Mouse (Mus musculus) naive thymus-derived CD4-positive, alpha-beta T cell, adult 5 months (primary cell): ENCODE results near the gene 4933425L06Rik. TPM values are rescaled to one million over a fixed set of nuclear protein-coding genes. Genes with fewer than 3 reads are reported as not detected.

ENCODE experiments used
- polyA plus RNA-seq: library from polyadenylated mRNA; unstranded; fragments of 100-300 nt; shearing (Covaris generic); gene quantifications from one replicate; pipeline ENCODE4 v1.2.1, GENCODE M21; 2017

4933425L06Rik gene
- not detected for polyA plus RNA-seq

GRCm38 (mm10) chr13:105081862-105082261 lies at the start of gene 4933425L06Rik:
4933425L06Rik (plus strand) TSS chr13:105082122.

GRCm38 (mm10) chr13:105054181-105054940 lies 27.6 kb upstream of the 4933425L06Rik start, which contains the start of gene Rgs7bp:
Rgs7bp (minus strand) TSS chr13:105054930.

Other genes with a start within 250 kb of the 4933425L06Rik start
- not detected for gene Shisal2b, start 218.2 kb upstream of the 4933425L06Rik start, polyA plus RNA-seq
- not detected for gene Rgs7bp, start 27.2 kb upstream of the 4933425L06Rik start, polyA plus RNA-seq
- 0.11 TPM for gene Rnf180, start 212.7 kb downstream of the 4933425L06Rik start, polyA plus RNA-seq